Mouse (Mus musculus) kidney, postnatal 14 days (tissue): ENCODE data around the gene Nle1.

ENCODE experiments used
- DNase-seq: peaks from one replicate; pipeline ENCODE4 v3.0.0; 2022; ENCODE audit warnings: mixed read lengths

Gene Nle1

GRCm38 (mm10) chr11:82910679-82911389, 2.6 kb upstream of the Nle1 start:
- no peak for DNase-seq

- DNase-seq: no peak
Observed at GRCm38 (mm10) chr11:82910250-82910649, 2.0 kb upstream of the Nle1 start, which contains the start of gene Unc45b. Unc45b (plus strand) TSS chr11:82910550.

GRCm38 (mm10) chr11:82908608-82908989, 388 bp upstream of the Nle1 start:
- no peak for DNase-seq

DNA sequence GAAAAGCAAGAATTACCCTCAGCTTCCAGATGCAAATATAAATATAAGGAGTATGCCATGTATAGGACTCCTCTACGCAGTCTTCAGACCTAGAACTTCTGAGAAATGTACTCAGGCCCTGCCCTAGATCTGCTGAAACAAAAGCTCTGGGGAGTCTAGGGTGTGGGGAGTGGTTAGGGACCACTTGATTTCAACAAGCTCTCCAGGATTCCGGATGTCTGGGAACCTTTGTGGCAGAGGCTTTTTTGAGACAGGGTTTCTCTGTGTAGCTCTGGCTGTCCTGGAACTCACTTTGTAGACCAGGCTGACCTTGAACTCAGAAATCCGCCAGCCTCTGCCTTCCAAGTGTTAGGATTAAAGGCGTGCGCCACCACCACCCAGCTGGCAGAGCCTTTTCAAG, 2.4 kb downstream of the Nle1 start:
- DNase-seq: no peak

GRCm38 (mm10) chr11:82904952-82905351, 3.3 kb downstream of the Nle1 start:
- DNase-seq: no peak

DNA sequence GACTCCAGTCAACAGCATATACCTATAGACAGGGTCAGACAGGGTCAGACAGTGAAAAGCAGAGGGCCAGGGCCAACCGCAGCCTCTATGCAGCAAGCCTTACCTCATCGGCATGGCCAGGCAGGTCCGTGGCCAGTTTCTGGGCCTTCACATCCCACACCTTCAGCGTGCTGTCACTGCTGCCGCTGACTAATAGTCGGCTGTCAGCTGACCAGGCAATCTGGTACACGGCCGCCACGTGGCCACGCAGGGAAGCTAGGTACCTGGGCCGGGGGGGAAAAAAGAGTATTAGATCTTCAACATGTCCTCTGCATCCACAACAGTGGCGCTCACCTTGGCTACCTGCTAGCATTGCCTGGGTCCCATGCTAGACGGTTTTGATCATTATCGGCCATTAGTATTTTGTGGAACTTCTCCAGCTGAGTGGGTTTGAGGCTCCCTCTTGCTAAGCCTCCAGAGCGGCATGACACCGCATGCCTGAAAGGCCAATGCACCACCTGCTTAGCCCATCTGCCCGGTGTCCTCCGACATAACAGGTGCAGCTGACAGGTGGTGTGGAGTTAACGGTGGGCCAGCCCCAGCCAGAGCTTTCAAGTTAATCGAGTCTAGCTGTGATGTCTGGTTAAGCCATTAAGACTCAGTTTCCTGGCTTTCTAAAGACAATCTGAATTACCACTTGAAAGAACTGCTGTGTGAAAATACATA, 6.5 kb downstream of the Nle1 start:
- no peak for DNase-seq

DNA sequence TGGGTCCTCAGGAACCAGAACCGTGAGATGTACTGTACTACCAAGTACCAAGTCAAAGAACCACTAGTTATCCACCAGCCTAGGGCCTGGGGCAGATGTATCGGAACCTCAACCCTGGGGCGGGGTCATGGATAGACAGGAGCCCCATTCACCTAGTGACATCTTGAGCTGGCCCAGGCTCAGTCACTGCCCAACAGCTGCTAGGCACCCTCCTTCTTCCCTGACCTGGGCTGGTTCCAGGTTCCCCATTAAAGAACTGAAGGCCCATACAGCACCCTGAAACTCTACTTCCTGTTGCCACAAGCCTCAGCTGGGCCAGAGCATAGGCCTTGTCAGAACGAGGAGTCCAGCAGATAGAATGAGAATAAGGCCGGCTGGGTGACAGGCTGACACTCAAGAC, 8.5 kb downstream of the Nle1 start:
- DNase-seq: no peak

DNA sequence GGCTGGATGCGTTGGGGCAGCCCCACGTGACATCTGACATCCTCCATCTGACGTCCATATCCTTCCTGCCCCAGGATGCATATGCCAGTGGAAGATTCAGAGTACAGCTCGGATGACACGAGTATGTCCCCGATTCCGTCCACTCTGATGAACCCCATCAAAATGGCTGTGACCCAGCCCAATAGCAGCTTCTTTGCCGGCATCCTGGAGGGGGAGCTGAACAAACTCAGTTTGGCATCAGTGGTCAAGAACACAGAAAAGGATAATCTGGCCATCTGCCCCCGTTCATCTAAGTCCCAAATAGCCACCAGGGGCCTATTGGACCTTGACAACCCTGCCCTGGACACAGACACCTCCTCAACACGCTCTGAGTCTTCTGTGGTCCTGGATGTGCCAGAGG, 10.7 kb downstream of the Nle1 start:
- DNase-seq: peak; percentile 30

DNA sequence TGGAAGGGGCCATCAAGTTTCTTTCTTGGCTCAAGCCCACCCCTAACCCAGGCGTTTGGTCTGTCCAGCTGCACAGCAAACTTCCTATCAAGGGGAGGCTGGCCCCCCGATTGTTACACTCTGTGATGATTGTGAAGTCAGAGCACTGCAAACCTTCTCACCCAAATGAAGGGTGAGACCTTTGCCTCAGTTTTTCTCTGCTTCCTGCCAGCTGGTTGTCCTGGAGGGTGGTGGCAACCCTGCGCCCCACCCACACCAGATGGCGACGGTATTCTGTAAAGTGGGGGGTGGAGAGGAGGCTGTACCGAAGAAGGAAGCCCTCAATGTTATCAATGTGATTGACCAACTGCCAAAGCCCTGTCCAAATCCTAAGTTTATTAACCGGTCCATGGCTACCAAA, 16.3 kb downstream of the Nle1 start, which contains the start of gene Fndc8:
Fndc8 (plus strand) TSS at position 189 of the 400 bp plus-strand sequence.
- DNase-seq: no peak

GRCm38 (mm10) chr11:82890342-82890762, 17.9 kb downstream of the Nle1 start, which contains the start of gene Rad51d:
Rad51d (minus strand) TSS chr11:82890614.
- peak; percentile 95 for DNase-seq

- DNase-seq: peak; percentile 46
Observed at GRCm38 (mm10) chr11:82889524-82890341, 18.5 kb downstream of the Nle1 start.

GRCm38 (mm10) chr11:82888491-82888946, 19.7 kb downstream of the Nle1 start:
- peak; percentile 64 for DNase-seq

- DNase-seq: no peak
Observed at GRCm38 (mm10) chr11:82886559-82886958, 21.7 kb downstream of the Nle1 start.

DNA sequence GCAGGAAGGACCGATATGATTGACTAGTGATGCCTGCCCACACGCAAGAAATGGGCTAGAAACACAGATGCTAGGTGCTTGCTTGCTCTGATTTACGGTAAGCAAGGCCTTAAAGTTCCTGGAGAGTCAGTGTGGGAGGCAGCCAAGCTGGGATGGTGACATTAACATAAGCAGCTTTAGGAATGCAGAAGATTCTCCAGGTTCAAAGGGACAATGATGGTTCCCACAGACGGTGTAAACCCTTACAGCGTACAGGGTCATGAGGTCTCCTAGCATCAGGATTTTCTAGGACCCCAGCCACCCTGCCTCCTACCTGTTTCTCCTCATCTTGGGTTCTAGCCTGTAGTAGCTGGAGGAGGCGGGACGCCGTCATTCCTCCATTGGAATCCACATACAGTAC, 25.0 kb downstream of the Nle1 start:
- no peak for DNase-seq

- DNase-seq: no peak
Observed at GRCm38 (mm10) chr11:82877726-82878344, 30.4 kb downstream of the Nle1 start.

DNA sequence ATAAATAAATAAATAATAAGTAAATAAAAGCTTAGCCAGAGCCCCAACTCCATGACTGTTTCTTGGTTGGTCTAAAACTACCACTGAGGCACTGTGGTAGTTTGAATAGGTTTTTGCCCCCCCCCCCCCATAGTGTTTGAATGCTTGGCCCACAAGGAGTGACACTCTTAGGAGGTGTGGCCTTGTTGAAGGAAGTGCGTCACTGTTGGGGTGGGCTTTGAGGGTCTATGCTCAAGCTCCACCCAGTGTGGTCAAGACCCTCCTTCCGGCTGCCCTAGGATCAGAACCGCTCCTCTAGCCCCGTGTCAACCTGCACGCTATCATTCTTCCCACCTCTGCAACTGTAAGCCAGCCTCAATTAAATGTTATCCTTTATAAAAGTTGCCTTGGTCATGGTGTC, 32.6 kb downstream of the Nle1 start:
- no peak for DNase-seq

DNA sequence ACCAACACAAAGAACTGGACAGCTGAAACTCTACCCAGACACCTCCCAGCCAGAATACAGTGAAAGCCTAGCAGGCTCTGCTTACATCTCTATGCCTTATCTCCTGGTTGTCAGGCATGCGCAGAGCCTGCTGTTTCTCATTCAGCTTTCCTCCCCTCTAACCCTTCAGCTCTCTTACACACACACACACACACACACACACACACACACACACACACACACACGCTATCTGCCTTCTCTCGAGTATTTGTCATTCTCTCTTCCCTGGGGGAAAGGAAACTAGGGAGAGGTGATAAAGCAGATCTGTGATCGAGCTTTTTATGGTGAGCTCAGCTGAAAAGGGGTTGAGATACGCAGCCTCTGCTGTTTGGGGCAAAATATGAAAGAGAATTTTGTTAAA, 33.3 kb downstream of the Nle1 start:
- no peak for DNase-seq

GRCm38 (mm10) chr11:82871031-82871446, 37.2 kb downstream of the Nle1 start, which contains the start of gene Rffl:
Rffl (minus strand) TSS chr11:82871210.
- DNase-seq: peak; percentile 96

DNA sequence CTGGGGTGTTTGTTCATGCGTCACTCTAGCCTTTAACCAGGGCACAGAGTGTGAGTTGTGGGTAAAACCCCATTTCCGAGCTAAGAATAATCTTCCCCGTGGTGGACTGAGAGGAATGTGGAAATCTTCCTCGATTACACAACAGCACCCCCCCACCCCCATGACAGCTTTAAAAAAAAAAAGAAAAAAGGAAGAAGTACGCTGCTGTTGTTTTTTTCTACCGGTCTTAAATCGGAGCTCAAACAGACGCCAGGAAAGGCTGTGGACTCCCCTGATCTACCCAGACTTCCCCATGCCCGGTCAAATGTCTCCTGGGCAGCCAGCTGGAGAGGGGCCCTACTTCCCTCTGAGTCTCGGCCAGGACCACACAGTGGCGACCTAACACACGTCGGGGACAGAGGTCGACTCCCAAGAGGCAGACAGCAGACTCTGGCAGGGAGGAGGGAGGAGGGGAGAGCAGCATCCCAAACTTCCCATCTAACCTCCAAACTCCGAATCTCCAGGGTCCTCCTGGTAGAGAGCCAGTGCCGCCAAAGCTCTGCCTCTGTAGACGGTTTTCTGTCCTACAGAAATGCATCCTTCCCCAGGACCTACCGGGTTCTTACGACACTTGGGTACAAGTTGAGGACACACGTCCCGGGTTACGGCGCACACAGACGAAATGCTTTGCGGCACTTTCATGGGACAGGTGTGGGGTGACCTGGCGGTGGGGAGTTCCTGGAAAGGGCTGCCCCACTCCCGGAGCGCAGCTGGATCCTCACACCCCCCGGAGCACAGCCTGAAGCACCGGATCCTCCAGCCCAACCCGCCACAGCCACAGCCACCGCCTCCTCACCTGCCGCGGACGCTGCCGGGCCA, 37.8 kb downstream of the Nle1 start:
- peak; percentile 83 for DNase-seq

GRCm38 (mm10) chr11:82869506-82870172, 38.6 kb downstream of the Nle1 start:
- no peak for DNase-seq

- DNase-seq: no peak
Observed at GRCm38 (mm10) chr11:82867956-82868355, 40.3 kb downstream of the Nle1 start.
